Mouse (Mus musculus): ENCODE data around the gene Hacl1. TPM values are rescaled to one million over a fixed set of nuclear protein-coding genes. Genes with fewer than 3 reads are reported as not detected.

Hacl1 gene
- polyA plus RNA-seq, 1 experiment from 2014 or later = 19.9 TPM

DNA sequence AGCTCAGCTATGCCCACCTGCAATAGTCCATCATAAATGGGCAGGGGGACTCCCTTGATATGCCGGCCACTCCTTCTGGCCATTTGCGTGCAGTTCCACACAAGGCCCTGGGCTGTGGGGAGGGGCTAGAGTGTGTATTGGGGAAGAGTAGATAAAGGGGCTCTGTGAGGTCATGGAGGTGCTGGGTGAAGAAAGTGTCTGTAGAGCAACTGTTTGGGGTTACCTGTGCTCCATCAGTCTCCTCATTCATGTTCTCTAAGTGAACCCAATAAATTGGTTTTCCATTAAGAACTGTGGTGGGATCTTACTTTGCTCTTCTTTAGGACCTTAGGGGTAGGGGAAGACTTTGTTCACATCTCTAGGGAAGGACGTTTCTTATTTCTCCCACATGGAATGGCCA lies 49.8 kb downstream of the Hacl1 start, which contains the start of gene Colq:
Colq (minus strand) TSS at position 101 of the 400 bp plus-strand sequence.
- H3K27ac ChIP-seq (ENCODE audit: low read length) = no peak within 1 kb of the TSS
- H3K4me3 ChIP-seq (ENCODE audit: low read length) = no peak within 1 kb of the TSS
- H3K9me3 ChIP-seq (ENCODE audit: control insufficient read depth, low read length) = no peaks in the 10 kb centered on the region
- ATAC-seq = no peak
- WGBS = 76% methylated on average over 3 of the region's 3 CpGs
- no peaks in the 10 kb centered on the region for H3K36me3 ChIP-seq (ENCODE audit: control insufficient read depth, insufficient read depth, low read length)
- no peak within 1 kb of the TSS for H3K4me2 ChIP-seq (ENCODE audit: low read depth, low read length)
- no peaks in the 10 kb centered on the region for H3K4me1 ChIP-seq (ENCODE audit: control insufficient read depth, insufficient read depth, low read length)
- no peak within 1 kb of the TSS for H3K9ac ChIP-seq (ENCODE audit: low read depth, low read length)
- no peaks in the 10 kb centered on the region for H3K27me3 ChIP-seq (replicated peaks; ENCODE audit: control insufficient read depth, insufficient read depth, low read length)

- ATAC-seq = no peak
- WGBS = 86% methylated on average over 8 of the region's 8 CpGs
- no peaks in the 10 kb centered on the region for H3K9me3 ChIP-seq (ENCODE audit: control insufficient read depth, low read length)
- H3K4me2 ChIP-seq (ENCODE audit: low read depth, low read length) = no peak overlapping the region
- H3K4me3 ChIP-seq (ENCODE audit: low read length) = no peak overlapping the region
- no peak overlapping the region for H3K27ac ChIP-seq (ENCODE audit: low read length)
- H3K27me3 ChIP-seq (replicated peaks; ENCODE audit: control insufficient read depth, insufficient read depth, low read length) = no peaks in the 10 kb centered on the region
- H3K4me1 ChIP-seq (ENCODE audit: control insufficient read depth, insufficient read depth, low read length) = no peaks in the 10 kb centered on the region
- no peak overlapping the region for H3K9ac ChIP-seq (ENCODE audit: low read depth, low read length)
- H3K36me3 ChIP-seq (ENCODE audit: control insufficient read depth, insufficient read depth, low read length) = no peaks in the 10 kb centered on the region
These were observed 54.6 kb downstream of the Hacl1 start for GRCm38 (mm10) chr14:31586451-31586850.

DNA sequence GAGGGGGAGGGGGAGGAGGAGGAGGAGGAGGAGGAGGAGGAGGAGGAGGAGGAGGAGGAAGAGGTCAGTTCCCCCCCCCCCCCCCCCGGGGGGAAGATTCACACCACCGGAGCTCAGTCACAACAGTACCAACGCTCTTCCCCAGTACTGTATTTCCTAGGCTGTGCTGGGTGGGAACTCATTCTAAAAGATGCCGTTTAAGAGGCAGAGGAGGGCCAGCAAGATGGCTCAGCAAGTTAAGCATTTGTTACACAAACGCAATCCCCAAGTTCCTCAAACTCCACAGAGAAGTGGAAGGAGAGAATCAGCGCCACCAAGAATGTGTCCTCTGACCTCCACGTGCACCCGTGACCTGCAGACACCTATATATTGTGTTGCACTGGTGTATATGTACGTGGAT lies 58.0 kb downstream of the Hacl1 start:
- no peak for ATAC-seq
- Histone ChIP-seq H3K4me2 (ENCODE audit: low read depth, low read length) (no peak overlapping the region), H3K4me1 (ENCODE audit: control insufficient read depth, insufficient read depth, low read length) (no peaks in the 10 kb centered on the region), H3K27ac (ENCODE audit: low read length) (no peak overlapping the region), H3K9ac (ENCODE audit: low read depth, low read length) (no peak overlapping the region), H3K36me3 (ENCODE audit: control insufficient read depth, insufficient read depth, low read length) (no peaks in the 10 kb centered on the region), H3K9me3 (ENCODE audit: control insufficient read depth, low read length) (no peaks in the 10 kb centered on the region), H3K27me3 (replicated peaks; ENCODE audit: control insufficient read depth, insufficient read depth, low read length) (no peaks in the 10 kb centered on the region), H3K4me3 (ENCODE audit: low read length) (no peak overlapping the region)
- 81% methylated on average over 8 of the region's 9 CpGs for WGBS

DNA sequence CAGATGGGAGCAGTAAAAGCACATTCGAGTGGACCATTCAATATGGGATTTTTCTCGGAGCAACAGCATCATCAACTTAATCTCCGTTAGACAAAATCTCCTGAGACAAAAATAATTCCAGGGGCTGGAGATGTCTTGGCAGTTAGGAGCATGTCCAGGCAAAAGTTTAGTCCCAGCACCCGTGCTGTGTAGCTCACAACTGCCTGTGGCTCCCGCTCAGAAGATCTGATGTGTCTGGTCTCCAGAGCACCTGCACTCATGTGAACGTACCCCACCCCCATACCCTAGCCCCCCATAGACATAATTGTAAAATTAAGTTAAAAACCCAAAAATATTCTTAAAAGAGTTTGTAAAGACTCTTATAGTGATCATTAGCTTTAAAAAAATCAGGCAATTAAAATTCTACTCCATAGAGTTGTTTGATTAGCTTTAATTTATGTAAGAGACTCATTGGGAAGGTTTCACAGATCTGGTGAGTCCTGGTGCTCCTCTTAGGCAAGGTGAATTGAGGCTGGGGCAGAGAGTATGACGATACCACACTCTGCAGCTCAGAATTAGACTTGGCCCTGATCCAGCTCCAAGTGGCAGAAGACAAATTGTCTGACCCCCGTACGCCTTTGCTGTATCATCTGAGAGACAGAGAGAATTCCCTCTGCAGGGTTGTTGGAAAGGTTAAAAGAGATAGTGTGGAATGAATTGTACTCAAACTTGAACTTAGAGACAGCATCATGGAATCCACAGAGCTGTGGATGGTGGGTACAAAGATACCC lies 62.9 kb downstream of the Hacl1 start:
- 41% methylated on average over 9 of the region's 9 CpGs for WGBS
- Histone ChIP-seq H3K4me3 (ENCODE audit: low read length) (no peak overlapping the region), H3K4me1 (ENCODE audit: control insufficient read depth, insufficient read depth, low read length) (0 out of 2 replicates have a peak, but pooled peaks cover 5% of the 10 kb centered on the region), H3K36me3 (ENCODE audit: control insufficient read depth, insufficient read depth, low read length) (no peaks in the 10 kb centered on the region), H3K9me3 (ENCODE audit: control insufficient read depth, low read length) (no peaks in the 10 kb centered on the region), H3K4me2 (ENCODE audit: low read depth, low read length) (no peak overlapping the region), H3K27ac (ENCODE audit: low read length) (no peak overlapping the region), H3K9ac (ENCODE audit: low read depth, low read length) (no peak overlapping the region), H3K27me3 (replicated peaks; ENCODE audit: control insufficient read depth, insufficient read depth, low read length) (no peaks in the 10 kb centered on the region)
- no peak for ATAC-seq

DNA sequence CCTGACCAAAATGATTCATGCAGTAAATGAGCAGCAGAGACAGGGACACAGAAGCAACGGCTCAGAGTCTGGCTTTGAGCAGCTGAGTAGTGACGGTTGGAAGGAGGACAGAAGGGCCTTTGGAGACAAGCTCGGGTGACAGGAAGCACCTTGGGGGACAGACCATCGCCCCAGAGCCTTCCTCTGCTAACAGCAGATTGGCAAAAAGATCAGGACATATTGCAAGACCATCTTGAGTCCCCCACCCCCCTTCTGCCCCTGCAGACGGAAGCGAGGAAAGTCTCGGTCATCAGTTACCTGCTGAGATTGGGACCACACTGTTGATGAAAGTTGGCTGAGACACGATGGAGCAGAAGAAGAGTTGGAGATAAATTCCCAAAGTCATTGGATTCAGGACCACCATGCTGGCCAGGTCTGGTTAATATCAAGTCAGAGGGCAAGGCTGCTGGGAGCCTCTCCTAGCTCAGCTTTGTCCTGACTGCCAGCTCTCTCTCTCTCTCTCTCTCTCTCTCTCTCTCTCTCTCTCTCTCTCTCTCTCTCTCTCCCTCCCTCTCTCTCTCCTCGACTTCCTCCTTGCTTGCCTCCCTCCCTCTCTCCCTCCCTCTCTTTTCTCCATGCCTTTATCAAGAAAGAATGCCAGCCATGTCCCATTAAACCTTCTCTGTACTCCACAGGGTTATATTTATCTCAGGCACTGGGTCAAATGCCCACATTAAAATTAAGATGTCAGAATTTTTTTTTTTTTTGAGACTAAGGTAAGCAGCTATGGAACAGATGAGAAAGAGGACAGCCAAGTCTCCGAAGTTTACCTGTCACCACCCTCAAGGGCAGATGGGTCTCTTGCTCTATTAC lies 64.0 kb downstream of the Hacl1 start:
- Histone ChIP-seq H3K27ac (ENCODE audit: low read length) (no peak overlapping the region), H3K9me3 (ENCODE audit: control insufficient read depth, low read length) (no peaks in the 10 kb centered on the region), H3K27me3 (replicated peaks; ENCODE audit: control insufficient read depth, insufficient read depth, low read length) (no peaks in the 10 kb centered on the region), H3K36me3 (ENCODE audit: control insufficient read depth, insufficient read depth, low read length) (no peaks in the 10 kb centered on the region), H3K4me2 (ENCODE audit: low read depth, low read length) (no peak overlapping the region), H3K4me3 (ENCODE audit: low read length) (no peak overlapping the region), H3K9ac (ENCODE audit: low read depth, low read length) (no peak overlapping the region), H3K4me1 (ENCODE audit: control insufficient read depth, insufficient read depth, low read length) (peaks cover 5% of the 10 kb centered on the region; the same call in 1 of the 2 replicates)
- 36% methylated on average over 10 of the region's 10 CpGs for WGBS
- no peak for ATAC-seq

DNA sequence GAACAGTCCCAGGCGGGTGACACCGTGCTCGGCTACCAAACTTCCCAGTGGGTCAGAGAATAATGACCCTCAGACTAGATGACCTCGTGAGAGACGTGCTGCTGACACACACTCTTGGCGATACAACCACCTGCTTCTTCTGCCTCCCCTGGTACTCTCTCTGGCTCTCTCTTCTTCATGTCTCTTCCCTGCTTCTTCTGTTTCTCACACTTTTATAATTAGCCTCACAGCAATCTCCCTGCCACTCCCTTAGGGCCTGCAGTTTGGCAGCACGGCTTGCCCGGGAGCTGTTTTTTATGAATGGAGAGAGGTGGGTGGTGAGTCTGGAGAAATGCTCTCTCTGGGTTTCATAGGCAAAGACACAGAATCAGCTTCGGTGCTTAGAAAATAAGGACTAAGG lies 65.2 kb downstream of the Hacl1 start:
- H3K4me2 ChIP-seq (ENCODE audit: low read depth, low read length) = no peak overlapping the region
- H3K27me3 ChIP-seq (replicated peaks; ENCODE audit: control insufficient read depth, insufficient read depth, low read length) = no peaks in the 10 kb centered on the region
- H3K4me1 ChIP-seq (ENCODE audit: control insufficient read depth, insufficient read depth, low read length) = peaks cover 5% of the 10 kb centered on the region; the same call in 1 of the 2 replicates
- no peak for ATAC-seq
- 73% methylated on average over 9 of the region's 9 CpGs for WGBS
- H3K4me3 ChIP-seq (ENCODE audit: low read length) = no peak overlapping the region
- no peaks in the 10 kb centered on the region for H3K9me3 ChIP-seq (ENCODE audit: control insufficient read depth, low read length)
- H3K27ac ChIP-seq (ENCODE audit: low read length) = no peak overlapping the region
- H3K9ac ChIP-seq (ENCODE audit: low read depth, low read length) = no peak overlapping the region
- H3K36me3 ChIP-seq (ENCODE audit: control insufficient read depth, insufficient read depth, low read length) = no peaks in the 10 kb centered on the region

- Histone ChIP-seq H3K4me3 (ENCODE audit: low read length) (no peak overlapping the region), H3K27me3 (replicated peaks; ENCODE audit: control insufficient read depth, insufficient read depth, low read length) (no peaks in the 10 kb centered on the region), H3K27ac (ENCODE audit: low read length) (no peak overlapping the region), H3K4me1 (ENCODE audit: control insufficient read depth, insufficient read depth, low read length) (peaks cover 5% of the 10 kb centered on the region; the same call in 1 of the 2 replicates), H3K36me3 (ENCODE audit: control insufficient read depth, insufficient read depth, low read length) (no peaks in the 10 kb centered on the region), H3K4me2 (ENCODE audit: low read depth, low read length) (no peak overlapping the region), H3K9me3 (ENCODE audit: control insufficient read depth, low read length) (no peaks in the 10 kb centered on the region), H3K9ac (ENCODE audit: low read depth, low read length) (no peak overlapping the region)
- WGBS = 92% methylated on average over 18 of the region's 18 CpGs
- no peak for ATAC-seq
These were observed 66.0 kb downstream of the Hacl1 start for GRCm38 (mm10) chr14:31574903-31575665.

- H3K9me3 ChIP-seq (ENCODE audit: control insufficient read depth, low read length) = no peaks in the 10 kb centered on the region
- ATAC-seq = no peak
- no peak overlapping the region for H3K4me3 ChIP-seq (ENCODE audit: low read length)
- H3K36me3 ChIP-seq (ENCODE audit: control insufficient read depth, insufficient read depth, low read length) = no peaks in the 10 kb centered on the region
- 60% methylated on average over 9 of the region's 9 CpGs for WGBS
- peaks cover 5% of the 10 kb centered on the region; the same call in 1 of the 2 replicates for H3K4me1 ChIP-seq (ENCODE audit: control insufficient read depth, insufficient read depth, low read length)
- H3K27me3 ChIP-seq (replicated peaks; ENCODE audit: control insufficient read depth, insufficient read depth, low read length) = no peaks in the 10 kb centered on the region
- H3K9ac ChIP-seq (ENCODE audit: low read depth, low read length) = no peak overlapping the region
- no peak overlapping the region for H3K27ac ChIP-seq (ENCODE audit: low read length)
- H3K4me2 ChIP-seq (ENCODE audit: low read depth, low read length) = no peak overlapping the region
These were observed 68.4 kb downstream of the Hacl1 start for GRCm38 (mm10) chr14:31572561-31573175.
